Mouse (Mus musculus): ENCODE results near the gene Srsf3. TPM values are rescaled to one million over a fixed set of nuclear protein-coding genes. Genes with fewer than 3 reads are reported as not detected.

Srsf3 gene
- polyA plus RNA-seq, 1 experiment from 2014 or later: 559 TPM

GRCm38 (mm10) chr17:29055586-29055985 is 23.2 kb downstream of the Srsf3 start:
- Histone ChIP-seq H3K27ac (replicated peaks; ENCODE audit: low read depth, low read length) (no peak overlapping the region), H3K27me3 (ENCODE audit: control insufficient read depth, insufficient read depth, low read length) (no peaks in the 10 kb centered on the region), H3K9me3 (ENCODE audit: control insufficient read depth, low read length) (no peaks in the 10 kb centered on the region), H3K4me1 (ENCODE audit: control insufficient read depth, insufficient read depth, low read length) (peaks cover 10% of the 10 kb centered on the region), H3K4me3 (replicated peaks; ENCODE audit: low read depth, low read length) (no peak overlapping the region), H3K36me3 (ENCODE audit: control insufficient read depth, insufficient read depth, low read length) (no peaks in the 10 kb centered on the region), H3K9ac (replicated peaks; ENCODE audit: low read length) (no peak overlapping the region; the same call in 1 of the 2 replicates), H3K4me2 (ENCODE audit: low read length) (no peak overlapping the region)
- no peak for DNase-seq
- WGBS: 59% methylated on average over 5 of the region's 5 CpGs
- ATAC-seq (ENCODE audit: low FRiP score, low TSS enrichment): no peak

GRCm38 (mm10) chr17:29056207-29056606 is 23.8 kb downstream of the Srsf3 start:
- H3K9me3 ChIP-seq (ENCODE audit: control insufficient read depth, low read length): no peaks in the 10 kb centered on the region
- ATAC-seq (ENCODE audit: low FRiP score, low TSS enrichment): no peak
- DNase-seq: no peak
- H3K36me3 ChIP-seq (ENCODE audit: control insufficient read depth, insufficient read depth, low read length): no peaks in the 10 kb centered on the region
- no peak overlapping the region for H3K9ac ChIP-seq (replicated peaks; ENCODE audit: low read length)
- peaks cover 10% of the 10 kb centered on the region for H3K4me1 ChIP-seq (ENCODE audit: control insufficient read depth, insufficient read depth, low read length)
- no peak overlapping the region for H3K27ac ChIP-seq (replicated peaks; ENCODE audit: low read depth, low read length)
- H3K4me3 ChIP-seq (replicated peaks; ENCODE audit: low read depth, low read length): no peak overlapping the region
- no peak overlapping the region for H3K4me2 ChIP-seq (ENCODE audit: low read length)
- no peaks in the 10 kb centered on the region for H3K27me3 ChIP-seq (ENCODE audit: control insufficient read depth, insufficient read depth, low read length)
- WGBS: 31% methylated on average over 7 of the region's 7 CpGs

- DNase-seq (peak; percentile 58), ATAC-seq (ENCODE audit: low FRiP score, low TSS enrichment) (no peak)
- H3K4me1 ChIP-seq (ENCODE audit: control insufficient read depth, insufficient read depth, low read length): peaks cover 10% of the 10 kb centered on the region
- peak overlapping the region; percentile 8; the same call in 1 of the 2 replicates for H3K4me2 ChIP-seq (ENCODE audit: low read length)
- WGBS: 3% methylated on average over 8 of the region's 8 CpGs
- no peaks in the 10 kb centered on the region for H3K9me3 ChIP-seq (ENCODE audit: control insufficient read depth, low read length)
- no peaks in the 10 kb centered on the region for H3K36me3 ChIP-seq (ENCODE audit: control insufficient read depth, insufficient read depth, low read length)
- no peaks in the 10 kb centered on the region for H3K27me3 ChIP-seq (ENCODE audit: control insufficient read depth, insufficient read depth, low read length)
- no peak overlapping the region for H3K9ac ChIP-seq (replicated peaks; ENCODE audit: low read length)
- no peak overlapping the region for H3K4me3 ChIP-seq (replicated peaks; ENCODE audit: low read depth, low read length)
- H3K27ac ChIP-seq (replicated peaks; ENCODE audit: low read depth, low read length): 0 out of 2 replicates have a peak overlapping the region, but pooled peaks have one; percentile 37
These were observed 24.3 kb downstream of the Srsf3 start for GRCm38 (mm10) chr17:29056699-29057151.

GRCm38 (mm10) chr17:29057361-29057890 is 25.0 kb downstream of the Srsf3 start:
- H3K4me3 ChIP-seq (replicated peaks; ENCODE audit: low read depth, low read length): no peak overlapping the region
- WGBS: 85% methylated on average over 11 of the region's 11 CpGs
- peaks cover 12% of the 10 kb centered on the region for H3K4me1 ChIP-seq (ENCODE audit: control insufficient read depth, insufficient read depth, low read length)
- no peak overlapping the region for H3K9ac ChIP-seq (replicated peaks; ENCODE audit: low read length)
- no peak overlapping the region for H3K4me2 ChIP-seq (ENCODE audit: low read length)
- DNase-seq (no peak), ATAC-seq (ENCODE audit: low FRiP score, low TSS enrichment) (no peak)
- no peaks in the 10 kb centered on the region for H3K9me3 ChIP-seq (ENCODE audit: control insufficient read depth, low read length)
- H3K36me3 ChIP-seq (ENCODE audit: control insufficient read depth, insufficient read depth, low read length): no peaks in the 10 kb centered on the region
- no peaks in the 10 kb centered on the region for H3K27me3 ChIP-seq (ENCODE audit: control insufficient read depth, insufficient read depth, low read length)
- no peak overlapping the region for H3K27ac ChIP-seq (replicated peaks; ENCODE audit: low read depth, low read length)

GRCm38 (mm10) chr17:29057961-29058360 is 25.5 kb downstream of the Srsf3 start:
- no peaks in the 10 kb centered on the region for H3K9me3 ChIP-seq (ENCODE audit: control insufficient read depth, low read length)
- peaks cover 15% of the 10 kb centered on the region for H3K4me1 ChIP-seq (ENCODE audit: control insufficient read depth, insufficient read depth, low read length)
- no peak overlapping the region for H3K9ac ChIP-seq (replicated peaks; ENCODE audit: low read length)
- DNase-seq: no peak
- no peak overlapping the region for H3K4me3 ChIP-seq (replicated peaks; ENCODE audit: low read depth, low read length)
- no peak for ATAC-seq (ENCODE audit: low FRiP score, low TSS enrichment)
- no peaks in the 10 kb centered on the region for H3K36me3 ChIP-seq (ENCODE audit: control insufficient read depth, insufficient read depth, low read length)
- no peak overlapping the region for H3K4me2 ChIP-seq (ENCODE audit: low read length)
- H3K27ac ChIP-seq (replicated peaks; ENCODE audit: low read depth, low read length): no peak overlapping the region
- 71% methylated on average over 10 of the region's 10 CpGs for WGBS
- no peaks in the 10 kb centered on the region for H3K27me3 ChIP-seq (ENCODE audit: control insufficient read depth, insufficient read depth, low read length)

- 83% methylated on average over 8 of the region's 8 CpGs for WGBS
- no peak overlapping the region for H3K27ac ChIP-seq (replicated peaks; ENCODE audit: low read depth, low read length)
- H3K9me3 ChIP-seq (ENCODE audit: control insufficient read depth, low read length): no peaks in the 10 kb centered on the region
These were observed 26.1 kb downstream of the Srsf3 start for GRCm38 (mm10) chr17:29058487-29058886.

GRCm38 (mm10) chr17:29059581-29059980 is 27.2 kb downstream of the Srsf3 start:
- Histone ChIP-seq H3K9ac (replicated peaks; ENCODE audit: low read length) (no peak overlapping the region), H3K4me3 (replicated peaks; ENCODE audit: low read depth, low read length) (no peak overlapping the region), H3K4me2 (ENCODE audit: low read length) (no peak overlapping the region), H3K9me3 (ENCODE audit: control insufficient read depth, low read length) (no peaks in the 10 kb centered on the region), H3K36me3 (ENCODE audit: control insufficient read depth, insufficient read depth, low read length) (no peaks in the 10 kb centered on the region), H3K4me1 (ENCODE audit: control insufficient read depth, insufficient read depth, low read length) (peaks cover 15% of the 10 kb centered on the region), H3K27ac (replicated peaks; ENCODE audit: low read depth, low read length) (no peak overlapping the region), H3K27me3 (ENCODE audit: control insufficient read depth, insufficient read depth, low read length) (no peaks in the 10 kb centered on the region)
- DNase-seq (no peak), ATAC-seq (ENCODE audit: low FRiP score, low TSS enrichment) (no peak)
- WGBS: 92% methylated on average over 3 of the region's 3 CpGs

More at GRCm38 (mm10) chr17:29058487-29058886, 26.1 kb downstream of the Srsf3 start:
- no peak for ATAC-seq (ENCODE audit: low FRiP score, low TSS enrichment)
- peaks cover 15% of the 10 kb centered on the region for H3K4me1 ChIP-seq (ENCODE audit: control insufficient read depth, insufficient read depth, low read length)
- no peak overlapping the region for H3K4me3 ChIP-seq (replicated peaks; ENCODE audit: low read depth, low read length)
- no peak overlapping the region for H3K4me2 ChIP-seq (ENCODE audit: low read length)
- no peak for DNase-seq
- H3K9ac ChIP-seq (replicated peaks; ENCODE audit: low read length): no peak overlapping the region
- no peaks in the 10 kb centered on the region for H3K36me3 ChIP-seq (ENCODE audit: control insufficient read depth, insufficient read depth, low read length)
- no peaks in the 10 kb centered on the region for H3K27me3 ChIP-seq (ENCODE audit: control insufficient read depth, insufficient read depth, low read length)

- no peak for ATAC-seq (ENCODE audit: low FRiP score, low TSS enrichment)
- WGBS: 91% methylated on average over 9 of the region's 9 CpGs
- DNase-seq: no peak
- no peak overlapping the region for H3K9ac ChIP-seq (replicated peaks; ENCODE audit: low read length)
- H3K27ac ChIP-seq (replicated peaks; ENCODE audit: low read depth, low read length): no peak overlapping the region
- no peaks in the 10 kb centered on the region for H3K9me3 ChIP-seq (ENCODE audit: control insufficient read depth, low read length)
- no peak overlapping the region for H3K4me2 ChIP-seq (ENCODE audit: low read length)
- no peaks in the 10 kb centered on the region for H3K36me3 ChIP-seq (ENCODE audit: control insufficient read depth, insufficient read depth, low read length)
- H3K27me3 ChIP-seq (ENCODE audit: control insufficient read depth, insufficient read depth, low read length): no peaks in the 10 kb centered on the region
- H3K4me1 ChIP-seq (ENCODE audit: control insufficient read depth, insufficient read depth, low read length): peaks cover 15% of the 10 kb centered on the region
- H3K4me3 ChIP-seq (replicated peaks; ENCODE audit: low read depth, low read length): no peak overlapping the region
These were observed 28.5 kb downstream of the Srsf3 start for GRCm38 (mm10) chr17:29060946-29061345.
